Mouse (Mus musculus) limb, embryonic 14.5 days (tissue): Measurements from ENCODE around the gene Cd82. TPM values are rescaled to one million over a fixed set of nuclear protein-coding genes. Genes with fewer than 3 reads are reported as not detected.

ENCODE experiments used
- ATAC-seq: fragments of 200-750 bp; cut with Nextera tagmentation; 2 replicates; pipeline ENCODE4 v1.8.0; 2017; ENCODE audit warnings: low read depth, moderate number of reproducible peaks, moderate TSS enrichment; ENCODE audit not compliant: low FRiP score
- DNase-seq: peaks from one replicate; pipeline ENCODE4 v3.0.0-alpha.2; 2015; ENCODE audit warnings: low spot score
- H3K27ac ChIP-seq: fragments of 300-500 bp; sonication (generic); replicated peaks from 2 replicates; pipeline ENCODE4 v1.5.1; 2014; ENCODE audit warnings: low read depth, mild to moderate bottlenecking, low read length, moderate library complexity, mixed read lengths
- H3K27me3 ChIP-seq: fragments of 300-500 bp; sonication (generic); 2 replicates; pipeline ENCODE4 v1.6.1; 2014; ENCODE audit warnings: low read length, mixed read lengths; ENCODE audit not compliant: control insufficient read depth, insufficient read depth
- H3K36me3 ChIP-seq: fragments of 300-500 bp; sonication (generic); 2 replicates; pipeline ENCODE4 v1.6.1; 2014; ENCODE audit warnings: mild to moderate bottlenecking, low read length, moderate library complexity, mixed read lengths; ENCODE audit not compliant: control insufficient read depth, insufficient read depth
- H3K4me1 ChIP-seq: fragments of 300-500 bp; sonication (generic); 2 replicates; pipeline ENCODE4 v1.6.1; 2014; ENCODE audit warnings: antibody characterized with exemption, low read length, mixed read lengths; ENCODE audit not compliant: control insufficient read depth, insufficient read depth
- H3K4me2 ChIP-seq: fragments of 300-500 bp; sonication (generic); replicated peaks from 2 replicates; pipeline ENCODE4 v1.6.1; 2014; ENCODE audit warnings: low read depth, mild to moderate bottlenecking, low read length, moderate library complexity; ENCODE audit not compliant: severe bottlenecking
- H3K4me3 ChIP-seq: fragments of 300-500 bp; sonication (generic); replicated peaks from 2 replicates; pipeline ENCODE4 v1.5.1; 2014; ENCODE audit warnings: low read length
- H3K9ac ChIP-seq: fragments of 300-500 bp; sonication (generic); 2 replicates; pipeline ENCODE4 v1.6.1; 2014; ENCODE audit warnings: mild to moderate bottlenecking, low read depth, low read length, moderate library complexity; ENCODE audit not compliant: severe bottlenecking
- H3K9me3 ChIP-seq: fragments of 300-500 bp; sonication (generic); 2 replicates; pipeline ENCODE4 v1.6.1; 2016; ENCODE audit warnings: low read length; ENCODE audit not compliant: control insufficient read depth
- POLR2A ChIP-seq: fragments of 200-500 bp; IDR thresholded peaks from 2 replicates; pipeline ENCODE4 v1.8.0; 2012; ENCODE audit warnings: inconsistent platforms, mild to moderate bottlenecking, moderate library complexity, borderline replicate concordance; ENCODE audit not compliant: insufficient read depth, insufficient read length; ENCODE audit errors: extremely low read depth
- WGBS: fragments of 180-500 bp; shearing (Covaris S2); extraction: QIAGEN DNeasy Blood & Tissue Kit; methylation state at CpG from one replicate; pipeline ENCODE4 v1.1.7; 2014; 5-methylcytosine and 5-hydroxymethylcytosine counted together
- polyA plus RNA-seq, 2 experiments: library from polyadenylated mRNA; depleted of rRNA in 1 of 2; stranded (reverse) in 1 of 2; unstranded in 1 of 2; fragments of >200 nt; fragmentation: Nextera tagmentation in 1 of 2; extraction: Ambion mirVana in 1 of 2; gene quantifications; 2 replicates each; pipeline versions ENCODE4 v1.2.1 to v1.2.3; 2012 to 2014

The Cd82 gene
- polyA plus RNA-seq, 2 experiments, result 32.9 to 56.6 TPM

- no peak for TF ChIP-seq POLR2A
- H3K27me3 ChIP-seq, result no peaks in the 10 kb centered on the region
- DNase-seq (peak; percentile 45), ATAC-seq (no peak)
- H3K9ac ChIP-seq, result no peak overlapping the region
- no peak overlapping the region for H3K27ac ChIP-seq
- no peaks in the 10 kb centered on the region for H3K36me3 ChIP-seq
- no peak overlapping the region for H3K4me3 ChIP-seq
- no peaks in the 10 kb centered on the region for H3K9me3 ChIP-seq
- no peak overlapping the region for H3K4me2 ChIP-seq
- H3K4me1 ChIP-seq, result peaks cover 10% of the 10 kb centered on the region
- WGBS, result 11% methylated on average over 7 of the region's 7 CpGs
Measured at GRCm38 (mm10) chr2:93469118-93469517, 6.2 kb upstream of the Cd82 start.

- no peak for ATAC-seq
Measured at GRCm38 (mm10) chr2:93466314-93466713, 3.4 kb upstream of the Cd82 start.

GRCm38 (mm10) chr2:93461869-93462714 is 848 bp downstream of the Cd82 start:
- H3K4me3 ChIP-seq, result peak overlapping the region; percentile 46
- TF ChIP-seq POLR2A, result no peak
- H3K4me1 ChIP-seq, result peaks cover 17% of the 10 kb centered on the region; the same call in 1 of the 2 replicates
- peak; percentile 92 for DNase-seq
- peak; percentile 92 for ATAC-seq
- peak overlapping the region; percentile 51 for H3K9ac ChIP-seq
- H3K4me2 ChIP-seq, result peak overlapping the region; percentile 93
- no peak overlapping the region for H3K27ac ChIP-seq
- H3K27me3 ChIP-seq, result no peaks in the 10 kb centered on the region
- no peaks in the 10 kb centered on the region for H3K36me3 ChIP-seq
- 2% methylated on average over 40 of the region's 41 CpGs for WGBS
- no peaks in the 10 kb centered on the region for H3K9me3 ChIP-seq

More at GRCm38 (mm10) chr2:93466314-93466713, 3.4 kb upstream of the Cd82 start:
- TF ChIP-seq POLR2A, result no peak
- Histone ChIP-seq H3K4me1 (peaks cover 22% of the 10 kb centered on the region), H3K9me3 (no peaks in the 10 kb centered on the region), H3K36me3 (no peaks in the 10 kb centered on the region), H3K27me3 (no peaks in the 10 kb centered on the region), H3K4me2 (no peak overlapping the region), H3K4me3 (no peak overlapping the region), H3K27ac (no peak overlapping the region), H3K9ac (no peak overlapping the region)
- 91% methylated on average over 3 of the region's 3 CpGs for WGBS
- no peak for DNase-seq

GRCm38 (mm10) chr2:93460786-93461469 is 2.0 kb downstream of the Cd82 start:
- Histone ChIP-seq H3K27me3 (no peaks in the 10 kb centered on the region), H3K9me3 (no peaks in the 10 kb centered on the region), H3K4me3 (no peak overlapping the region), H3K27ac (no peak overlapping the region), H3K36me3 (no peaks in the 10 kb centered on the region), H3K9ac (no peak overlapping the region), H3K4me1 (peaks cover 17% of the 10 kb centered on the region; the same call in 1 of the 2 replicates), H3K4me2 (peak overlapping the region; percentile 93; the same call in 1 of the 2 replicates)
- DNase-seq, result no peak
- no peak for ATAC-seq
- TF ChIP-seq POLR2A, result no peak
- 83% methylated on average over 6 of the region's 6 CpGs for WGBS

- Histone ChIP-seq H3K4me1 (peaks cover 23% of the 10 kb centered on the region; the same call in 1 of the 2 replicates), H3K27ac (no peak overlapping the region), H3K4me2 (no peak overlapping the region), H3K4me3 (no peak overlapping the region), H3K9me3 (no peaks in the 10 kb centered on the region), H3K36me3 (no peaks in the 10 kb centered on the region), H3K9ac (no peak overlapping the region), H3K27me3 (no peaks in the 10 kb centered on the region)
- DNase-seq, result no peak
- 68% methylated on average over 7 of the region's 7 CpGs for WGBS
- no peak for TF ChIP-seq POLR2A
- no peak for ATAC-seq
Measured at GRCm38 (mm10) chr2:93459208-93459920, 3.6 kb downstream of the Cd82 start.
